Mouse (Mus musculus): ENCODE results near the gene Col18a1.

Col18a1 gene

DNA sequence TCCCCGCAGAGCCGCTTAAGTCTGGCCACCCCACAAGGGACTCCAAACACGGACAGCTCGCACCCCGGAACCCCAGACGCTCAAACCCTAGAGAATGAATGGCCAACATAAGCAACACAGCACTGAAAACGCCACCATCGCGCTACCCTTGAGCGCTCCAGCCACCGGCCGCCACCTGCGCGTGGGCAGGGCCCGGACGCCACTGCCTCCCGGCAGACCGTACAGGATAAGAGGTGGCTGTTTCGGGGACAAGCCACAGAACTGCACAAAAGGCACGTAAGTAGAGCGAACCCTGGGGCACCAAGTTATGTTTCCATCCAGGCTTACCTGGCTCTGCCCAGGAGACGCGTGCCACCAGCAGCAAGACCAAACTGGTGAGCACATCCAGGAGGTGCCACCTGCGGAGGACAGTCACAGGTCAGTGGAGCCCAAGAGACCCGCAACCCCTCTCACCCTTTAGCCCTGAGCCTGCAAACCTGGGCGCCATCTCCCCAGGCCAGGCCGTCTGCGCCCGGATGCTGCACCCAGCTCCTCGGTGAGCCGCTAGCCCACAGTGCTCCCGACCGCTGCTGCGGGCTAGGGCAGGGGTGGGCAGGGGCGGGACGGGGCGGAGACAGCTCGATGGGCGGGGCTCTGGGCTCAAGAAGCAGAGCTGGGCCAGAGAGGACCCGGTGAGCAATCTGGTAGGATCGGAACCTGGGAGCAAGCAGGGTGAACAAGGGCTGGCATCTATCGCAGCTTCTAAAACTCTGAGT is at the start of gene Col18a1:
TSS of gene Col18a1 (minus strand) at position 586 of the 755 bp plus-strand sequence.
- no peak for DNase-seq (ENCODE audit: low spot score in 2 of 2)

DNA sequence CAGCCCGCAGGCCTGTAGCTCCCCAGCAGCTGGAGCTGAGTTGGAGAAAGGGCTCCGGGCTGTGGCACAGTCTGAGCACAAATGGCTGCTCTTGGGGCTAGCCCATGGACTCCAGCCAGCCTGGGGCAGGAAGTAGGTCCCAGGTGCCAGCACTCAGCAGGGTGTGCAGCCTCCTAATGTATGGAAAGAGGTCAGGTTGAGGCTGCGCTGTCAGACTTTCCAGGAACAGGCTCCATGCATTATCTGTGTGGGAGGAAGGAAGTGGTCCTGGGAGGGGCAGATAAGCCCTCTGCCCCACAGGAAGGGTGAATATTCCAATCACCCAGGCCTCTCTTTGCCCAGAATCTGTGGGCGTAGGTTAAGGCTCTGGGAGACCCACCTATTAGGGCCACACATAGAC is 49.3 kb upstream of the Col18a1 start:
- no peak for DNase-seq (ENCODE audit: low spot score in 2 of 2)

DNA sequence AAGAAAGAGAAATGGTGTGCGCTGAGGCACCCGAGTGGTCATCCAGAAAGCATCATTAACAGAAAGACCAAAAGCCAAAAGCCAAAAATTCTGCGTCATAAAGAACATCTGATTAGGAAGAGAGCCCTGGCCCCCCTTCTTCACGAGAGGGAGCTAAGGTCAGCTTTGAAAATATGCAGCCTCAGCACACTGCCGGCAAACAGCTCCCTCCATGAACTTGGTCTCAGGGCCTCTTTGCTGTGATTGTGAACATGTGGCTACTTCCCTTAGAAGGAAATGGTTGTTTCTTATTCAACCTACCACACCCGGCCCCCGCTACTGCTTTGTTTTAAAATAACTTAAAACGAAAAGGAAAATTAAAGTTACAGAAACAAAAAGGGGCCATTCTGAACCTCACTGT is 48.2 kb upstream of the Col18a1 start:
- no peak for DNase-seq (ENCODE audit: low spot score in 2 of 2)

DNA sequence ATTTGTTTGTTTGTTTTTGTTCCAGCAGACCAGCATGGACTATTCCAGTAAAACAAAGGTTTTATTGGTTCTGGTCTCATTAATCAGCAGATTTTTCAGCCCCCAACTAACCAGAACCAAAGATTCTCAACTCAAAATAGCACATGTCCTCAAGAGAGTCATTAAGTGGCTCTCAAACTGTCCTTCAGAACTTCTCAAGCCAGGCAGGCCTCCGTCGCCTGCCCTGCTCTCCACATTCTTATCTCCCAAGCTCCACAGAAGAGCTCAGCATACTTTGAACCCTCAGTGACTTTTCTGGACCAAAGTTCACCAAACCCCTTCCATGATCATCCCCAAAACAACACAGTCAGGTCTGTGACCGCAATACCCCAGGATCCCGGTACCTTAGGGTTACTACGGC is 47.1 kb upstream of the Col18a1 start:
- no peak for DNase-seq (ENCODE audit: low spot score in 2 of 2)

DNA sequence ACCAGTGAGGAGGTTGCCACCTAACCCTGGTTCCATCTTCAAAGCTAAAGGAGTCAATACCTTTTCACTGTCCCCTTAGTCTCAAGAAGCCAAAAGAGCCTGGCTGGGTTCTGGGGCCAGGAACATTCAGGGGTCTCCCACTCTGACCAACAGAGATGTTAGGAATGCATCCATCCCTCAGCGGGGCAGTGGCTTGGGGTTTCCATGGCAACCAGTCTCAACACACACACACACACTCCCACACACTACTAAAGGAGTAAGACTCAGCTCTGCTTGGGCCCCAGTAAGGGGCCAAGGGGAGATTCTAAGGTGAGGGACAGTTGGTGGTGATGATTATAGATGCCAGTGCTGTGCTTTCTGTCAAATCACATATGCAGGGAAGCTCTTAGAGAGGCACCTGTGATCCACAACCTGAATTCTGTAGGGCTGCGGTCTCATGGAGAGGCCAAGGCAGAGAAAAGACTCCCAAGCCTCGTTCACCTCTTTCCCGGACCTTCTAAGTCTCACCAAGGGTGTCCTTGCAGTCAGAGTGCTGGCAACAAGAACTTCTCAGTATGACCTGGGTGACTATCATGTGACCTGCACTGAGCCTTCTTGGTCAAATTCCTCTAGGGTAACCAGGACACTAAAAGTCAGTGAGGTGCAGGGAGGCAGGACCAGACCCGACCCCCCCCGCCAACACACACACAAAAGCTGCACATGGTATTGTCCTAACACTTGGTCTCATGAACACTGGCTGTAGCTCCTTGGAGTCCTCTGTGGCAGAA is 46.2 kb upstream of the Col18a1 start:
- DNase-seq (ENCODE audit: low spot score in 2 of 2) = no peak

DNA sequence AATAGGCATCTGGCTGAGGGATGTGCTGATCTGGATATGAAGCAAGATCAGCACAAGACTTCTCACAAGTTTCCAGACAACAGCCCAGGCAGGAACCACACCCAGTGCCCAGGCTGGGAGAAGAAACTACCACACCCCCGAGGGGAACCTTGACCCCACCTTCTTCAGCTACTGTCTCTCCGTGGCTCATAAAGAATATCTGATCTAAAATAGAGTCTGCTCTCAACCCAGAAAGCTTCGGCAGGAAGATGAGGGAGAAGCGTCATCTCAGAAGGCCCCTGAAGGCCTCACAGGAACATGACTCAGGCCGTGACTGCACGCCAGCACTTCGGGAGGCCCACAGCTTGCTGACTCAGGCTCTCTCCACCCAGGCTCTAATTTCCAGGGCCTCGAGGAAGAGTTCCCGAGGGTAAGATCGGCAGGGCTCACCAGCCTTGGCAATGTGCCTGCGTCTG is 44.8 kb upstream of the Col18a1 start:
- DNase-seq (ENCODE audit: low spot score in 2 of 2) = peak; percentile 80 to 82

DNA sequence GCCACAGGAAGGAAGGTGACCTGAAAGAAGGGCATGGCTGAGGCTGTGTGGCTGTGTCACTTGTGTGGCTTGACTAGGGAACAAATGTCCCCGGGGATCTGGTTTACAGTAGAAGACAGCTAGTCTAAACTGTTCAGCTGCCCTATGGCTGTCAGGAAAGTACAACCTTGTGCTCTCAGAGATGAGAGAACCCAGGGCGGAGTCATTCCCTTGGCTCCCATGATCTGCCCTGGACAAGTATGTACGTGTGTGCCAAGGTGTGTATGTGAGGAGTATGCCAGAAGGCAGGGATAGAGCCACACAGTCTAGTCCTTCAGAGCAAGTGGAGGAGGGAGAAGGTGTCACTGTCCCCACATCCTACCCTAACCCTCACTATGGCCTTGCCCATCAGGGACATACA is 44.3 kb upstream of the Col18a1 start:
- DNase-seq (ENCODE audit: low spot score in 2 of 2) = no peak

DNA sequence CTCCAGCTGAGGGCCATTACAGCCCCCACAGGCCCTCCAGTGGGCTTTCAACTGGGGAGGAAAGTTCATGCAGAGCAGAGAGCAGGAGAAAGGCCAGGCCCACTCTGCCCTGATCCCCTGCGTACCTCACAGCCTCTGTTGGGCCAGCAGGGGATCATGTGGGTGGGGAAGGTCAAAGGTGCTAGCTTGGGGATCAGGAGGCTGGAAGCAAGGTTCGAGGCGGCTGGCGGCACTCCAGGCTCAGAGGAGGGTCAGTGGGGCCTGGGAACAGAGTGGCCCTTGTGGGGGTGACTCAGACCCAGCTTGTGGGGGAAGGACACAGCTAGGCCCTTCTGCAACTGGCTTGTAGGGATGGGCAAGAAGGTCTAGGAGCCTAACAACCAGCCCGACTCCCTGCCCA is 42.9 kb upstream of the Col18a1 start:
- no peak for DNase-seq (ENCODE audit: low spot score in 2 of 2)

DNA sequence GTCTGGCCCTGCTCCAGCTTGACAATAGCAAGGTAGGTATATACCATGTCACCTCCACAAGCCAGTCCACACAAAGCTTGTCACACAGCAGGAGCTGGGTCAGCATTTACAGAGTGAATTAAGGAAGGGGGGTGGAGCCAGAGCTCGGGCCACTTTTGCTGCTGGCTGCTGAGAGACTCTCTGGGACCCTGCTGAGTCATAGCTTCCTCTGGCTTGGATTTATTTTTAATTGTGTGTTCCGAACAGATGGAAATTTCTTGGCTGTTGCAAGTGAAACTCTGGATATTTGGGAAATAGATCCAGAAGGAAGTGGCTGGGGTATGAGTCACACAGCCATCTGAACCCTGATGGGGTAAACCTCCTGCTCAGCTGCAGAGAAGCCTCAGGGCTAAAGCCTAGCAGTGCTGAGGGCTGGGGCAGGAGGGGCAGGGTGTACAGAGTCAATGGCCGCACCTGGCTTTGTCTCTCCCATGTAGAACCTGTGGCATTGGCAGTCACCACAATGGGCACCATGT is 40.3 kb upstream of the Col18a1 start:
- peak; percentile 89 to 92 for DNase-seq (ENCODE audit: low spot score in 2 of 2)

DNA sequence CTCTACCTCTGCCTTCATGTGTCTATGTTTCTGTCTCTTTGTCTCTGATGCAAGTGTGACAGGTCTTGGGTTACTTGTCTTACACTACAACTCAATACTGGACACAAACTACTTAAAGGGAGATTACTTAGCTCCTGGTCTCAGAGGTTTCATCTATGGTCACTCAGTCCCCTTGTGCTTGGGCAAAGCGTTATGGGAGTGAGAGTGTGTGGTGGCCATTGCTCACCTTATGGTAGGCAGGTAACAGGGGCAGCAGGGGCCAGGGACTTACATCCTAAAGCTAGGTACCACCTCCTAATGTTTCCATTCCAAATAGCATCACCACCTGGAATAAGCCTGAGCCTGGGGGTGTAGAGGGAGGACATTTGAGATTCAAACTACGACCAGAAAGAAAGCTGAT is 39.8 kb upstream of the Col18a1 start:
- DNase-seq (ENCODE audit: low spot score in 2 of 2) = no peak

DNA sequence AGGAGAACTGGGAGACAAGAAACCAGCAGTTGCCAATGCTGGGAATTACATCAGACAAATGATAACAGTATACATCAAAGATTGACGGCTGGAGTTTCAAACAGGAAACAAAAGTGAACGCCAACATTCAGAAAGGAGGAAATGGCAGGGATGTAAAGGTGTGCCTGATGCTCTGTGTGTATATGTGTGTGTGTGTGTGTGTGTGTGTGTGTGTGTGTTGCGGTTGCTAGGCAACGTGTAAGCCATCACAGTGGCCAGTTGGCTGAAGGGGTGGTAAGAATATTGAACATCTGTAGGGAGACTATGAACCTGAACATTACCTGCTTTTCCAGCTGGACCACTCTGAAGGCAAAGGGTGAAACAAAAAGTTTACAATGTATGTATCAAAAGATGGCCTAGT is 37.6 kb upstream of the Col18a1 start:
- no peak for DNase-seq (ENCODE audit: low spot score in 2 of 2)

DNA sequence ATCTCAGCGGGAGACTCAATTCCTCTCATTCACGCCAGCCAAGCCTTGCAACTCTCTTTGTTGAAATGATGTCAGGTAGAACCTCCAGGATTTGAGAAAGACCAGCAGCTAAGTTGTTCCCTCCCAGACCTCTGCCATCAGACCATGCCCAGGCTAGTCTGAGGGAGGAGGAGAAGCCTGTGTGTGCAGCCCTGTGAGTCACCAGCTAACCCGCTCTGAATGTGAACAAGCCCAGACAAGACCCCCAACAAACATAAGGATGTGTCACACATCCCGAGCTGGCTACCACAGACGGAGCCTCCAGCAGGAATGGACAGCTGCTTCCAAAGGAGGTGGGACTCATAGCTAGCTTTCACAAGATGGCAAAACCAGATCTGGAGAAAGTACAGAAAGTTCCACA is 35.6 kb upstream of the Col18a1 start:
- DNase-seq (ENCODE audit: low spot score in 2 of 2) = no peak

DNA sequence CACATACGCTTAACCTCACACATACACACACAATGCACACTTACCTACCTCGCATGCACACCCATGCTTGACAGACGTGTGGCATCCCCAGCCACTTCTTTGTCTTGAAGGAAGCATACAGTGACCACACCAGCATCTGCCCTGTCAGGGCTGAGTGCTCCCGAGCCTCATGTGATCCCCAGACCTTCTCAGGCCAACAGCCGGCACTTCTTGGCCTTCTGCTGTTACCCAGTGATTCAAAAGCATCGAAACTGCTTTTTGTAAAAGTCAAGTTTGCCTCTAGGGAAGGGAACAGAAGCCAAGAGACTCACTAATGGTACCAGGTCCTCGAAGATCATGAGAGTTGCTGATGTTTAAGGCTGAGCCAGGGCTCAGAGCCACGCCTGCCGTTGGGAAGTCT is 33.9 kb upstream of the Col18a1 start:
- DNase-seq (ENCODE audit: low spot score in 2 of 2) = no peak

DNA sequence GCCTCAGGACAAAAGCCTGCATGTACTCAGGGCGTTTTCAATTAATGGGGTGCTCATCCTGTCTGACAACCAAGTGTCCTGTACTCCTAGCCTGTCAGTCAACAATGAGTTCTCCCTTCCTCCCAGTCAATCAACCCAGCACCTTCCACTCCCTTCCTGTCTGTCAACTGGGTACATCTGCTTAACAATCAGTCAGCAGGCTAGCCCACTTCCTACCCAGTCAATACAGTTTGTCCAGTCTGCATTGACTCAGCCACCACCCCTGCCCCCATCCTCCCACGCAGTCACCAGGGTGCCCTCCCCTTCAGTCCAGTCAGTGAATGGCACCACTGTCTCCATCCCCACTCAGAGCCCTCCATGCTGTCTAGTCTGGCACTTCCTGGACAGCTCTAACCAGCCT is 32.9 kb upstream of the Col18a1 start:
- no peak for DNase-seq (ENCODE audit: low spot score in 2 of 2)

DNA sequence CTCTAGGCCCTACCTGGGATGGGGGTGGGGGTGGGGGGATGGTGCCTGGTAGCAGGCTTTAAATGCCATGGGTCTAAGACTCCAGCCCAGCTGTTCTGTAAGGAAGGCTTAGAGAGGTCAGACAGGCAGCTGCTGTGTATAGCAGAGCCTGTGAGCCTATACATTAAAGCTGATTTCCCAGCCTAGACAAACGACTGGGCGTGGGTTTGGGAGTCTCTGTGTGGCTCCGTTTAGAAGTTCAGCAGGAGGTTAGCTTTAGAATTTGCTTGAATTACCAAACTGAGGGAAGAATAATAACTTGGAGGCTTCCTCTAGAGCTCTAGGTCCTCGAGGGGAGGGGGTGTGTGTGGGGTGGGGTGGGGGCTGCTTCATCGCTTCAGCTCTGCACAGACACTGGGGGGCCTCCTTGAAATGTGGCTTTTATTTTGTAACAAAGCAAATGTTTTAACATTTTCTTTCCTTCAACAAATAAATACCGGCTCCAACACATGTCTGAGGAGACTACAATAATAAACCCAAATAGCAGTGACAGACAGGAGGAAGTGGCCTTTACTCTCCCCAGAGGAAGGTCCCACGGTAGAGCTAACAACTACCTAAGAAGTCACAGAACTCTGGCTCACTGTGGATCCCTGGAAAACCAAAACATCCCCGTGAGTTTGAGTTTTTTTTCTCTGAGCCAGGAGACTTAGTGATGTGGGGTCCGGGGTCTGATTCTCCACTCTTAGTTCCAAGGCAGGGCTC is 31.3 kb upstream of the Col18a1 start:
- no peak for DNase-seq (ENCODE audit: low spot score in 2 of 2)

DNA sequence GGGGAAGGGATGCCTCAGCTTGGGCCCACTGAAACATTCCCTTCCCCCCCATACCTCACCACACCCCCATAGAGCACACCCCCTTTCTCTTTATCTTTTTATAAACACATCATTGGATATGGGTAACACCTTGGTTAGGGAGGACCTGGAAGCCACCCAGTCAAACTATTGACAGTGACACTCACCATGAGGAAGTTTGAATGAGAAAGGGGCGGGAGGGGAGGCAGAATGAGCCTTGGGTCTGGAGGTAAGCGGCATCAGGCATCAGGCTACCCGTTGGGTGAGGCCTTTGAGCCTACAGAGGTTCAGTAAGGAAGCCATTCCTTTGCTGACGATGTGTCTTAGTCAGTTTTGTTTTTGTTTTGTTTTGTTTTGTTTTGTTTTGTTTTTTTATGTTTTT is 30.3 kb upstream of the Col18a1 start:
- DNase-seq (ENCODE audit: low spot score in 2 of 2) = no peak

DNA sequence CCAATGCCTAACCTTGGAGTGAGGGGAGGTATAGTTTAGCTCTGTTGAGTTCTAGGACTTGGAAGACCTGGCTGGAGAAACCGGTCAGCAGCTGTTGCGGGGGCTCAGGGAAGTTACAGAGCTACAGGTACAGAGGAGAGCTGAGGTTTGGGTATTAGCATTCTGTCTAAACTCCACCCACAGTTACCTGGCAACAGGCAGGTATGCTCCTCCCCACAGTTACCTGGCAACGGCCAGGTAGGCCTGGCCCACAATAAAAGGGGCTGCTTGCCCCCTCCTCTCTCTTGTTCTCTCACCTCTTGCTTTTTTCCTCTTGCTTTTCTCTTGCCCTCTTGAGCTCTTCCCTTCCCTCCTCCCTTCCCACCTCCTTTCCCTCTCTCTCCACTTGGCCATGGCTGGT is 29.8 kb upstream of the Col18a1 start:
- DNase-seq (ENCODE audit: low spot score in 2 of 2) = no peak

DNA sequence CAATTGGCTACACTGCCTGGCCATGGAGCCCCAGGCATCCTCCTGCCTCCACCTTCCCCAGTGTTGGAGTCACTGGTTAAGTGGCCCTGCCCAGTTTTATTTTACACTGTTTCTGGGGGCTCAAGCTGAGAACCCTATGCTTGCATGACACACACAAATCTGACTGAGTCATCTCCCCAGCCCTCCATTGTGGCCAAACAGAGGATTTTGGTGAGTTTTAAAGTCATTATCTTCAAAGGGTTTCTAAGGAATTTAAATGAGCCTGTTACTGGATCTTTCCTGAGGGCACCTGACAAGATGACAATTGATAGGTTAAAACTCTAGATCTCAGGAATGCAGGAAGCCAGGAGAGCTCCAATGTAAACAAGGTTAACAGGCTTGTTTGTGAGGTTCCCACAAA is 27.1 kb upstream of the Col18a1 start:
- no peak for DNase-seq (ENCODE audit: low spot score in 2 of 2)

DNA sequence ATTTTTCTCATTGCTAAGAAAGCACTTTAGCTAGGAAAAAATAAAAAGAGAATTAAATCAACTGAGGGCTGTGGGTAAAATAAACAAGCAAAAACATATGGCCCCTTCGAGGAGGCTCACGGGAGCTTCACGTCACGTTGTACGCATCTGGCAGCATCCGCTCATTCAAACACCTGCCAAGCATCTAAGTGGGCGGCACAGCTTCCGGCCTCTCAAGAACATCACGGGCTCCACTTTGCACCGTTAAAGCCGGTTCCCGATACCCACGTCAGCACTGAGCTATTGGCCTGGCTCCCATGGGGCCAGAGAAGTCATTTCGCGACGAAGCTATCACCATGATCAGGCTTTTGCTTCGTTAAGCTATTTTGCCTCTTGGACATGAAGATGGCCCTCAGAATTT is 26.4 kb upstream of the Col18a1 start:
- no peak for DNase-seq (ENCODE audit: low spot score in 2 of 2)

DNA sequence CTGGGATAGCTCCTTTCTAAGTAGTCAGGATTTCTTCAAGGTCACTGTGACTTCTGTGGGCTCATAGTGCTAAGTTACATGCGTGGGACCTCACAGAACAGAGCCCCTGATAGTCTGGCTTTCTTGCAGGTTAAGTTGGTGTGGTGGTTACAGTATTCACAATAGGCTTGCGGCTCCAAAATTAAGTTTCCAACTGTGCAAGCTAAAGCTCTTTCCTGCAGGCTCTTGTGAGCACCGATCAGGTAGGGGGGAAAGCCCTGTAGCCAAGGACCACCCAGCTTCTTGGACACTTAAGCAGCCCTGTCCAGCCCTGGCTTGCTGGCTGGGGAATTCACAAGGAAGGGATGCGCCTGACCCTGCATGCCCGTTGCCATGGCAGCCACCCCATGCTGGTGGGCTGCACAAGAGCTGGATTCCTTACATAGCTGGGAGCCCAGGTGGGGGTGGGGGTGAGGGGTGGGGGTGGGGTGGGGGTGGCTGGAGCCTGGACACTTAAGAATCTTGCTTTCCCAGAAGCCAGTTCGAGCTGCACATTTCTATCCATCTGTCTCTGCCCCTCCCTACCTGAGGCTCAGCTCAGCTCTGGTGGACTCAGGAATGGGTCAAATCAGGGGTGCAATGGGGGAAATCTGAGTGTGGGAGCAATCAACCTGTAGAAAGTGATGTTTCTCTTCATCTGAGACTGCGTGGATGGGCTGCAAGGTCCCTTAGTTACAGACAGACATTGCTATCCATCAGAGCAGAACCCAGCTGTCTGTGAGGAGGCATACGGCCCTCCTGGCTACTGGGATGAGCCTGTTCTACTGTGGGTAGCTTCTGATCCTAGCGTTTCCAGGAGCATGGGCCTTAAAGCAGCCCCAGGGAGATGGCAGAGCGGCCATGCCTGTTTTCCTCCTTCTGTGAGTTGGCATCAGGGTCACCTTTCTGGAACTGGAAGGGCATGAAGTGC is 24.9 kb upstream of the Col18a1 start:
- DNase-seq (ENCODE audit: low spot score in 2 of 2) = no peak

DNA sequence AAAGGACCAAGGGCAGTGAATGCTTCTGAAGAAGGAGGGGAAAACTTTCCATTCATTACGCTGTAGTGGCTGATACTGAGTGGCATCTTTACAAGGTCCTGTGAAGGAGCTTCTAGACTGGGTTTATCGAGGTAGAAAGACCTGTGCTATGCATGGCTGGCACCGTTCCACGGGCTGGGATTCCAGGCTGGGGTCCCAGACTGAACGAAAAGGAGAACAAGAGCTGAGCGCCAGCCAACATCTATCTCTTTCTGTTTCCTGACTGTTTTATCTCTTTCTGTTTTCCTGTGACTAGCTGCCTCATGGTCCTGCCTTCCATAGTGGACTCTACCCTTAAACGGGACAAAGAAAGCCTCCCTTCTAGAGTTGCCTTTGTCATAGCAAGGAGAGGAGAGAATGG is 21.1 kb upstream of the Col18a1 start:
- no peak for DNase-seq (ENCODE audit: low spot score in 2 of 2)
